23 mouse cellular contexts compared by ENCODE assay signal in genomic region chr6:4396808-4397207, GRCm38 (mm10).
DNase-seq lines count a peak whose midpoint lies in the region; ATAC-seq lines count a peak whose summit lies in the region.
"Had no signal": no experiment of that assay in that cellular context is flagged by ENCODE, and none has a peak within 500 bp of the region (broad histone marks: within the 10 kb centered on the region; RNA-seq: fewer than 3 reads in every experiment).

No protein-coding gene starts in this region.

- DNase-seq in heart, adult 11 months, result peak; percentile 8
- no peak for DNase-seq in heart, adult 8-10 months (ENCODE audit: low spot score)
- no peak for DNase-seq in spleen, postnatal 36 days (ENCODE audit: low spot score in 2 of 2)
- DNase-seq: adrenal gland, adult 8-10 months; cerebellum, adult 11-12 months; cerebellum, adult 8-10 months; cerebellum, postnatal 10 days; cerebellum, postnatal 36 days; embryo, embryonic 11 days; gastrocnemius, postnatal 25 days; heart, adult 2 months; kidney, adult 18-20 months had no signal

- H3K9ac ChIP-seq in forebrain, embryonic 15.5 days (replicated peaks), result no peak overlapping the region
- H3K9ac ChIP-seq in forebrain, embryonic 12.5 days, result no peak overlapping the region
- H3K9ac ChIP-seq in hindbrain, embryonic 15.5 days, result no peak overlapping the region
- H3K9ac ChIP-seq in hindbrain, embryonic 12.5 days, result no peak overlapping the region
- H3K9ac ChIP-seq in hindbrain, embryonic 16.5 days (ENCODE audit: low read depth, low read length), result no peak overlapping the region
- H3K9ac ChIP-seq: embryonic facial prominence, embryonic 13.5 days had no signal

- ATAC-seq in forebrain, embryonic 15.5 days (replicated peaks), result 0 out of 2 replicates have a peak, but pooled peaks have one; percentile 36
- ATAC-seq in forebrain, embryonic 12.5 days (ENCODE audit: low FRiP score), result no peak
- 0 out of 2 replicates have a peak, but pooled peaks have one; percentile 32 for ATAC-seq in hindbrain, embryonic 15.5 days (ENCODE audit: low FRiP score, low read depth)
- no peak for ATAC-seq in hindbrain, embryonic 12.5 days (ENCODE audit: low FRiP score)
- peak; percentile 51; the same call in 1 of the 2 replicates for ATAC-seq in hindbrain, embryonic 16.5 days
- ATAC-seq: activated CD4-positive, CD25-positive, alpha-beta regulatory T cell, adult 4 months; inflammation-experienced regulatory T-cells, adult 6 months; intestine, embryonic 16.5 days had no signal

- H3K27me3 ChIP-seq in forebrain, embryonic 15.5 days, result no peaks in the 10 kb centered on the region
- no peaks in the 10 kb centered on the region for H3K27me3 ChIP-seq in forebrain, embryonic 12.5 days
- 0 out of 2 replicates have a peak, but pooled peaks cover 2% of the 10 kb centered on the region for H3K27me3 ChIP-seq in hindbrain, embryonic 15.5 days
- no peaks in the 10 kb centered on the region for H3K27me3 ChIP-seq in hindbrain, embryonic 12.5 days
- no peaks in the 10 kb centered on the region for H3K27me3 ChIP-seq in hindbrain, embryonic 16.5 days (replicated peaks; ENCODE audit: control insufficient read depth, insufficient read depth, low read length)
- H3K27me3 ChIP-seq: embryonic facial prominence, embryonic 13.5 days had no signal

- WGBS in forebrain, embryonic 15.5 days, result 77% methylated on average over 7 of the region's 7 CpGs
- WGBS in forebrain, embryonic 12.5 days, result 80% methylated on average over 7 of the region's 7 CpGs
- WGBS in hindbrain, embryonic 15.5 days, result 41% methylated on average over 7 of the region's 7 CpGs
- 61% methylated on average over 7 of the region's 7 CpGs for WGBS in hindbrain, embryonic 12.5 days
- 48% methylated on average over 7 of the region's 7 CpGs for WGBS in hindbrain, embryonic 16.5 days

- H3K9me3 ChIP-seq in forebrain, embryonic 15.5 days, result no peaks in the 10 kb centered on the region
- H3K9me3 ChIP-seq in forebrain, embryonic 12.5 days, result no peaks in the 10 kb centered on the region
- H3K9me3 ChIP-seq in hindbrain, embryonic 15.5 days, result no peaks in the 10 kb centered on the region
- H3K9me3 ChIP-seq in hindbrain, embryonic 12.5 days (replicated peaks), result 0 out of 2 replicates have a peak, but pooled peaks cover 4% of the 10 kb centered on the region
- no peaks in the 10 kb centered on the region for H3K9me3 ChIP-seq in hindbrain, embryonic 16.5 days (ENCODE audit: control insufficient read depth, low read length)
- H3K9me3 ChIP-seq: embryonic facial prominence, embryonic 10.5 days; embryonic facial prominence, embryonic 13.5 days had no signal

- peaks cover 7% of the 10 kb centered on the region; the same call in 1 of the 2 replicates for H3K4me1 ChIP-seq in forebrain, embryonic 15.5 days
- H3K4me1 ChIP-seq in forebrain, embryonic 12.5 days, result peaks cover 12% of the 10 kb centered on the region
- H3K4me1 ChIP-seq in hindbrain, embryonic 15.5 days (replicated peaks), result peaks cover 13% of the 10 kb centered on the region
- H3K4me1 ChIP-seq in hindbrain, embryonic 12.5 days, result peaks cover 17% of the 10 kb centered on the region
- H3K4me1 ChIP-seq in hindbrain, embryonic 16.5 days (ENCODE audit: control insufficient read depth, insufficient read depth, low read depth, low read length), result peaks cover 6% of the 10 kb centered on the region; the same call in 1 of the 2 replicates
- H3K4me1 ChIP-seq: embryonic facial prominence, embryonic 13.5 days had no signal

- H3K4me2 ChIP-seq in forebrain, embryonic 15.5 days (replicated peaks), result no peak overlapping the region
- no peak overlapping the region for H3K4me2 ChIP-seq in forebrain, embryonic 12.5 days
- no peak overlapping the region for H3K4me2 ChIP-seq in hindbrain, embryonic 15.5 days
- no peak overlapping the region for H3K4me2 ChIP-seq in hindbrain, embryonic 12.5 days (replicated peaks)
- no peak overlapping the region for H3K4me2 ChIP-seq in hindbrain, embryonic 16.5 days (ENCODE audit: low read length)
- H3K4me2 ChIP-seq: embryonic facial prominence, embryonic 13.5 days had no signal

- no peak overlapping the region for H3K27ac ChIP-seq in forebrain, embryonic 15.5 days (replicated peaks)
- H3K27ac ChIP-seq in forebrain, embryonic 12.5 days, result no peak overlapping the region
- no peak overlapping the region for H3K27ac ChIP-seq in hindbrain, embryonic 15.5 days (replicated peaks)
- no peak overlapping the region for H3K27ac ChIP-seq in hindbrain, embryonic 12.5 days
- no peak overlapping the region for H3K27ac ChIP-seq in hindbrain, embryonic 16.5 days (ENCODE audit: low read depth, low read length)
- H3K27ac ChIP-seq: embryonic facial prominence, embryonic 10.5 days; embryonic facial prominence, embryonic 13.5 days; heart, adult 2 months had no signal

- no peak overlapping the region for H3K4me3 ChIP-seq in forebrain, embryonic 15.5 days
- H3K4me3 ChIP-seq in forebrain, embryonic 12.5 days (replicated peaks), result no peak overlapping the region
- H3K4me3 ChIP-seq in hindbrain, embryonic 15.5 days, result no peak overlapping the region
- no peak overlapping the region for H3K4me3 ChIP-seq in hindbrain, embryonic 12.5 days
- no peak overlapping the region for H3K4me3 ChIP-seq in hindbrain, embryonic 16.5 days (ENCODE audit: low read length)
- H3K4me3 ChIP-seq: embryonic facial prominence, embryonic 10.5 days; embryonic facial prominence, embryonic 13.5 days; erythroblast, embryonic 14.5 days; heart, adult 2 months had no signal

- H3K36me3 ChIP-seq in forebrain, embryonic 15.5 days, result no peaks in the 10 kb centered on the region
- no peaks in the 10 kb centered on the region for H3K36me3 ChIP-seq in forebrain, embryonic 12.5 days (replicated peaks)
- no peaks in the 10 kb centered on the region for H3K36me3 ChIP-seq in hindbrain, embryonic 15.5 days
- H3K36me3 ChIP-seq in hindbrain, embryonic 12.5 days, result no peaks in the 10 kb centered on the region
- H3K36me3 ChIP-seq in hindbrain, embryonic 16.5 days (ENCODE audit: control insufficient read depth, insufficient read depth, low read length), result no peaks in the 10 kb centered on the region
- H3K36me3 ChIP-seq: embryonic facial prominence, embryonic 10.5 days; embryonic facial prominence, embryonic 13.5 days had no signal

Comparison
In these comparisons a context has a peak if more than half of its experiments do, and no peak if none do; other contexts are left out.
1. ATAC-seq: peak in forebrain, embryonic 15.5 days (single experiment), hindbrain, embryonic 15.5 days (single experiment) and hindbrain, embryonic 16.5 days (single experiment); none in forebrain, embryonic 12.5 days (single experiment) and hindbrain, embryonic 12.5 days (single experiment).